Mouse (Mus musculus): ENCODE measurements around the gene Tfap4. TPM values are rescaled to one million over a fixed set of nuclear protein-coding genes. Genes with fewer than 3 reads are reported as not detected.

Gene Tfap4
- polyA plus RNA-seq, 1 experiment from 2014 or later: 33.2 TPM

GRCm38 (mm10) chr16:4512661-4513438 lies 46.8 kb downstream of the Tfap4 start:
- H3K4me3 ChIP-seq: no peak overlapping the region
- 0 out of 2 replicates have a peak, but pooled peaks cover 7% of the 10 kb centered on the region for H3K4me1 ChIP-seq
- H3K9me3 ChIP-seq: no peaks in the 10 kb centered on the region
- H3K27ac ChIP-seq: no peak overlapping the region
- H3K9ac ChIP-seq: no peak overlapping the region
- 81% methylated on average over 3 of the region's 3 CpGs for WGBS
- H3K36me3 ChIP-seq: no peaks in the 10 kb centered on the region
- no peak overlapping the region for H3K4me2 ChIP-seq
- no peaks in the 10 kb centered on the region for H3K27me3 ChIP-seq
- no peak for ATAC-seq (ENCODE audit: insufficient number of reproducible peaks, insufficient read depth, low FRiP score, low TSS enrichment, low read depth)

- H3K4me3 ChIP-seq: no peak overlapping the region
- 78% methylated on average over 2 of the region's 2 CpGs for WGBS
- no peaks in the 10 kb centered on the region for H3K36me3 ChIP-seq
- no peaks in the 10 kb centered on the region for H3K27me3 ChIP-seq
- 0 out of 2 replicates have a peak, but pooled peaks cover 7% of the 10 kb centered on the region for H3K4me1 ChIP-seq
- H3K9ac ChIP-seq: no peak overlapping the region
- ATAC-seq (ENCODE audit: insufficient number of reproducible peaks, insufficient read depth, low FRiP score, low TSS enrichment, low read depth): no peak
- H3K9me3 ChIP-seq: no peaks in the 10 kb centered on the region
- H3K4me2 ChIP-seq: no peak overlapping the region
- no peak overlapping the region for H3K27ac ChIP-seq
Measured at GRCm38 (mm10) chr16:4511371-4511770, 48.3 kb downstream of the Tfap4 start.

- no peaks in the 10 kb centered on the region for H3K27me3 ChIP-seq
- no peak for ATAC-seq (ENCODE audit: insufficient number of reproducible peaks, insufficient read depth, low FRiP score, low TSS enrichment, low read depth)
- H3K27ac ChIP-seq: no peak overlapping the region
- no peak overlapping the region for H3K4me3 ChIP-seq
- H3K9ac ChIP-seq: no peak overlapping the region
- 80% methylated on average over 3 of the region's 3 CpGs for WGBS
- H3K9me3 ChIP-seq: no peaks in the 10 kb centered on the region
- no peak overlapping the region for H3K4me2 ChIP-seq
- H3K36me3 ChIP-seq: 0 out of 2 replicates have a peak, but pooled peaks cover 4% of the 10 kb centered on the region
- no peaks in the 10 kb centered on the region for H3K4me1 ChIP-seq
Measured at GRCm38 (mm10) chr16:4506181-4506580, 53.5 kb downstream of the Tfap4 start.

GRCm38 (mm10) chr16:4503495-4503894 lies 56.2 kb downstream of the Tfap4 start:
- Histone ChIP-seq H3K27ac (no peak overlapping the region), H3K9me3 (no peaks in the 10 kb centered on the region), H3K4me1 (no peaks in the 10 kb centered on the region), H3K36me3 (0 out of 2 replicates have a peak, but pooled peaks cover 4% of the 10 kb centered on the region), H3K4me3 (no peak overlapping the region), H3K9ac (no peak overlapping the region), H3K27me3 (no peaks in the 10 kb centered on the region), H3K4me2 (no peak overlapping the region)
- 89% methylated on average over 1 of the region's 1 CpGs for WGBS
- ATAC-seq (ENCODE audit: insufficient number of reproducible peaks, insufficient read depth, low FRiP score, low TSS enrichment, low read depth): no peak

- Histone ChIP-seq H3K36me3 (0 out of 2 replicates have a peak, but pooled peaks cover 4% of the 10 kb centered on the region), H3K4me2 (no peak overlapping the region), H3K9ac (no peak overlapping the region), H3K4me1 (no peaks in the 10 kb centered on the region), H3K9me3 (no peaks in the 10 kb centered on the region), H3K27ac (no peak overlapping the region), H3K27me3 (no peaks in the 10 kb centered on the region), H3K4me3 (no peak overlapping the region)
- no peak for ATAC-seq (ENCODE audit: insufficient number of reproducible peaks, insufficient read depth, low FRiP score, low TSS enrichment, low read depth)
Measured at GRCm38 (mm10) chr16:4502568-4502967, 57.1 kb downstream of the Tfap4 start.

- no peaks in the 10 kb centered on the region for H3K27me3 ChIP-seq
- 0 out of 2 replicates have a peak, but pooled peaks cover 4% of the 10 kb centered on the region for H3K36me3 ChIP-seq
- H3K9me3 ChIP-seq: no peaks in the 10 kb centered on the region
- H3K27ac ChIP-seq: no peak overlapping the region
- H3K4me1 ChIP-seq: no peaks in the 10 kb centered on the region
- no peak overlapping the region for H3K4me3 ChIP-seq
- no peak overlapping the region for H3K9ac ChIP-seq
- 87% methylated on average over 3 of the region's 3 CpGs for WGBS
- no peak for ATAC-seq (ENCODE audit: insufficient number of reproducible peaks, insufficient read depth, low FRiP score, low TSS enrichment, low read depth)
- no peak overlapping the region for H3K4me2 ChIP-seq
Measured at GRCm38 (mm10) chr16:4501703-4502102, 58.0 kb downstream of the Tfap4 start.

GRCm38 (mm10) chr16:4500598-4501385 lies 58.9 kb downstream of the Tfap4 start:
- Histone ChIP-seq H3K27me3 (no peaks in the 10 kb centered on the region), H3K4me2 (no peak overlapping the region), H3K9me3 (no peaks in the 10 kb centered on the region), H3K27ac (no peak overlapping the region), H3K4me3 (no peak overlapping the region), H3K9ac (no peak overlapping the region), H3K4me1 (no peaks in the 10 kb centered on the region), H3K36me3 (0 out of 2 replicates have a peak, but pooled peaks cover 4% of the 10 kb centered on the region)
- WGBS: 87% methylated on average over 8 of the region's 8 CpGs
- ATAC-seq (ENCODE audit: insufficient number of reproducible peaks, insufficient read depth, low FRiP score, low TSS enrichment, low read depth): no peak

GRCm38 (mm10) chr16:4497762-4498607 lies 61.7 kb downstream of the Tfap4 start:
- H3K27ac ChIP-seq: no peak overlapping the region
- H3K4me3 ChIP-seq: no peak overlapping the region
- H3K9me3 ChIP-seq: no peaks in the 10 kb centered on the region
- 0 out of 2 replicates have a peak, but pooled peaks cover 4% of the 10 kb centered on the region for H3K36me3 ChIP-seq
- 75% methylated on average over 8 of the region's 8 CpGs for WGBS
- H3K27me3 ChIP-seq: no peaks in the 10 kb centered on the region
- ATAC-seq (ENCODE audit: insufficient number of reproducible peaks, insufficient read depth, low FRiP score, low TSS enrichment, low read depth): no peak
- H3K4me1 ChIP-seq: peaks cover 6% of the 10 kb centered on the region
- H3K4me2 ChIP-seq: no peak overlapping the region
- H3K9ac ChIP-seq: no peak overlapping the region

- ATAC-seq (ENCODE audit: insufficient number of reproducible peaks, insufficient read depth, low FRiP score, low TSS enrichment, low read depth): no peak
- Histone ChIP-seq H3K36me3 (peaks cover 14% of the 10 kb centered on the region), H3K4me1 (peaks cover 6% of the 10 kb centered on the region), H3K4me3 (no peak overlapping the region), H3K4me2 (no peak overlapping the region), H3K9ac (no peak overlapping the region), H3K9me3 (no peaks in the 10 kb centered on the region), H3K27me3 (no peaks in the 10 kb centered on the region), H3K27ac (no peak overlapping the region)
- 84% methylated on average over 3 of the region's 3 CpGs for WGBS
Measured at GRCm38 (mm10) chr16:4496470-4496869, 63.2 kb downstream of the Tfap4 start.

GRCm38 (mm10) chr16:4495861-4496260 lies 63.8 kb downstream of the Tfap4 start:
- H3K4me2 ChIP-seq: no peak overlapping the region
- no peak for ATAC-seq (ENCODE audit: insufficient number of reproducible peaks, insufficient read depth, low FRiP score, low TSS enrichment, low read depth)
- H3K9ac ChIP-seq: no peak overlapping the region
- H3K36me3 ChIP-seq: peaks cover 14% of the 10 kb centered on the region
- H3K4me1 ChIP-seq: peaks cover 6% of the 10 kb centered on the region
- H3K9me3 ChIP-seq: no peaks in the 10 kb centered on the region
- no peak overlapping the region for H3K27ac ChIP-seq
- 85% methylated on average over 5 of the region's 5 CpGs for WGBS
- no peaks in the 10 kb centered on the region for H3K27me3 ChIP-seq
- H3K4me3 ChIP-seq: no peak overlapping the region
